Mouse (Mus musculus): ENCODE data around the gene Socs3. TPM values are rescaled to one million over a fixed set of nuclear protein-coding genes. Genes with fewer than 3 reads are reported as not detected.

Gene Socs3
- polyA plus RNA-seq, 1 experiment from 2014 or later: 8.0 TPM

- H3K4me1 ChIP-seq (replicated peaks): peaks cover 60% of the 10 kb centered on the region
- H3K4me3 ChIP-seq: no peak overlapping the region
- H3K9me3 ChIP-seq (replicated peaks): no peaks in the 10 kb centered on the region
- H3K9ac ChIP-seq: no peak overlapping the region
- WGBS: 84% methylated on average over 6 of the region's 6 CpGs
- ATAC-seq (ENCODE audit: insufficient number of reproducible peaks, low FRiP score): no peak
- no peak overlapping the region for H3K27ac ChIP-seq (ENCODE audit: poor library complexity, severe bottlenecking)
- peaks cover 33% of the 10 kb centered on the region for H3K27me3 ChIP-seq (replicated peaks)
- H3K36me3 ChIP-seq: peaks cover 7% of the 10 kb centered on the region; the same call in 1 of the 2 replicates
- no peak overlapping the region for H3K4me2 ChIP-seq
Observed at GRCm38 (mm10) chr11:117971100-117971499, 1.3 kb upstream of the Socs3 start.

GRCm38 (mm10) chr11:117969100-117969944 lies 525 bp downstream of the Socs3 start:
- Histone ChIP-seq H3K27ac (ENCODE audit: poor library complexity, severe bottlenecking) (peak overlapping the region; percentile 85), H3K4me3 (peak overlapping the region; percentile 64), H3K4me2 (peak overlapping the region; percentile 89), H3K9ac (peak overlapping the region; percentile 79), H3K4me1 (replicated peaks) (peaks cover 59% of the 10 kb centered on the region), H3K9me3 (replicated peaks) (no peaks in the 10 kb centered on the region), H3K36me3 (peaks cover 7% of the 10 kb centered on the region; the same call in 1 of the 2 replicates), H3K27me3 (replicated peaks) (peaks cover 34% of the 10 kb centered on the region)
- WGBS: under 1% methylated on average over 61 of the region's 65 CpGs
- peak; percentile 93 for ATAC-seq (ENCODE audit: insufficient number of reproducible peaks, low FRiP score)

- H3K27ac ChIP-seq (ENCODE audit: poor library complexity, severe bottlenecking): peak overlapping the region; percentile 85
- 0% methylated on average over 34 of the region's 34 CpGs for WGBS
- peaks cover 7% of the 10 kb centered on the region; the same call in 1 of the 2 replicates for H3K36me3 ChIP-seq
- peak overlapping the region; percentile 64 for H3K4me3 ChIP-seq
- H3K27me3 ChIP-seq (replicated peaks): peaks cover 34% of the 10 kb centered on the region
- H3K4me2 ChIP-seq: peak overlapping the region; percentile 89
- peak overlapping the region; percentile 79 for H3K9ac ChIP-seq
- no peaks in the 10 kb centered on the region for H3K9me3 ChIP-seq (replicated peaks)
- peak; percentile 69 for ATAC-seq (ENCODE audit: insufficient number of reproducible peaks, low FRiP score)
- peaks cover 59% of the 10 kb centered on the region for H3K4me1 ChIP-seq (replicated peaks)
Observed at GRCm38 (mm10) chr11:117968716-117969099, 1.1 kb downstream of the Socs3 start.

GRCm38 (mm10) chr11:117968016-117968671 lies 1.7 kb downstream of the Socs3 start:
- H3K27me3 ChIP-seq (replicated peaks): peaks cover 32% of the 10 kb centered on the region
- H3K4me3 ChIP-seq: peak overlapping the region; percentile 64
- H3K4me2 ChIP-seq: peak overlapping the region; percentile 89
- under 1% methylated on average over 64 of the region's 64 CpGs for WGBS
- peaks cover 57% of the 10 kb centered on the region for H3K4me1 ChIP-seq (replicated peaks)
- H3K27ac ChIP-seq (ENCODE audit: poor library complexity, severe bottlenecking): peak overlapping the region; percentile 85
- no peak for ATAC-seq (ENCODE audit: insufficient number of reproducible peaks, low FRiP score)
- H3K9ac ChIP-seq: peak overlapping the region; percentile 79
- no peaks in the 10 kb centered on the region for H3K9me3 ChIP-seq (replicated peaks)
- H3K36me3 ChIP-seq: peaks cover 7% of the 10 kb centered on the region; the same call in 1 of the 2 replicates

GRCm38 (mm10) chr11:117967249-117968015 lies 2.4 kb downstream of the Socs3 start:
- H3K27me3 ChIP-seq (replicated peaks): peaks cover 30% of the 10 kb centered on the region
- ATAC-seq (ENCODE audit: insufficient number of reproducible peaks, low FRiP score): no peak
- H3K9me3 ChIP-seq (replicated peaks): no peaks in the 10 kb centered on the region
- H3K4me3 ChIP-seq: peak overlapping the region; percentile 64
- H3K36me3 ChIP-seq: peaks cover 7% of the 10 kb centered on the region; the same call in 1 of the 2 replicates
- peak overlapping the region; percentile 89 for H3K4me2 ChIP-seq
- WGBS: 11% methylated on average over 34 of the region's 34 CpGs
- peaks cover 64% of the 10 kb centered on the region for H3K4me1 ChIP-seq (replicated peaks)
- peak overlapping the region; percentile 79 for H3K9ac ChIP-seq
- H3K27ac ChIP-seq (ENCODE audit: poor library complexity, severe bottlenecking): no peak overlapping the region

GRCm38 (mm10) chr11:117966506-117967100 lies 3.2 kb downstream of the Socs3 start:
- H3K4me3 ChIP-seq: peak overlapping the region; percentile 64
- no peaks in the 10 kb centered on the region for H3K9me3 ChIP-seq (replicated peaks)
- peak overlapping the region; percentile 89 for H3K4me2 ChIP-seq
- no peak overlapping the region; the same call in 1 of the 2 replicates for H3K9ac ChIP-seq
- no peak overlapping the region for H3K27ac ChIP-seq (ENCODE audit: poor library complexity, severe bottlenecking)
- H3K36me3 ChIP-seq: peaks cover 7% of the 10 kb centered on the region; the same call in 1 of the 2 replicates
- no peak for ATAC-seq (ENCODE audit: insufficient number of reproducible peaks, low FRiP score)
- peaks cover 27% of the 10 kb centered on the region for H3K27me3 ChIP-seq (replicated peaks)
- 43% methylated on average over 7 of the region's 7 CpGs for WGBS
- H3K4me1 ChIP-seq (replicated peaks): peaks cover 71% of the 10 kb centered on the region

GRCm38 (mm10) chr11:117965561-117965981 lies 4.3 kb downstream of the Socs3 start:
- peaks cover 22% of the 10 kb centered on the region for H3K27me3 ChIP-seq (replicated peaks)
- no peak overlapping the region for H3K27ac ChIP-seq (ENCODE audit: poor library complexity, severe bottlenecking)
- no peak overlapping the region for H3K9ac ChIP-seq
- H3K36me3 ChIP-seq: peaks cover 7% of the 10 kb centered on the region; the same call in 1 of the 2 replicates
- peaks cover 75% of the 10 kb centered on the region for H3K4me1 ChIP-seq (replicated peaks)
- H3K9me3 ChIP-seq (replicated peaks): no peaks in the 10 kb centered on the region
- 24% methylated on average over 9 of the region's 9 CpGs for whole genome bisulfite sequencing
- H3K4me2 ChIP-seq: peak overlapping the region; percentile 88
- ATAC-seq (ENCODE audit: insufficient number of reproducible peaks, low FRiP score): no peak
- no peak overlapping the region for H3K4me3 ChIP-seq

GRCm38 (mm10) chr11:117965052-117965451 lies 4.8 kb downstream of the Socs3 start:
- Histone ChIP-seq H3K4me1 (replicated peaks) (peaks cover 77% of the 10 kb centered on the region), H3K27ac (ENCODE audit: poor library complexity, severe bottlenecking) (0 out of 2 replicates have a peak overlapping the region, but pooled peaks have one; percentile 36), H3K4me3 (no peak overlapping the region), H3K36me3 (peaks cover 7% of the 10 kb centered on the region; the same call in 1 of the 2 replicates), H3K9ac (peak overlapping the region; percentile 1; the same call in 1 of the 2 replicates), H3K9me3 (replicated peaks) (no peaks in the 10 kb centered on the region), H3K27me3 (replicated peaks) (peaks cover 20% of the 10 kb centered on the region), H3K4me2 (peak overlapping the region; percentile 88)
- 30% methylated on average over 7 of the region's 7 CpGs for WGBS
- ATAC-seq (ENCODE audit: insufficient number of reproducible peaks, low FRiP score): no peak

- H3K4me3 ChIP-seq: no peak overlapping the region
- 16% methylated on average over 1 of the region's 1 CpGs for WGBS
- H3K36me3 ChIP-seq: peaks cover 7% of the 10 kb centered on the region; the same call in 1 of the 2 replicates
- H3K4me2 ChIP-seq: peak overlapping the region; percentile 88
- ATAC-seq (ENCODE audit: insufficient number of reproducible peaks, low FRiP score): no peak
- peak overlapping the region; percentile 1; the same call in 1 of the 2 replicates for H3K9ac ChIP-seq
- peaks cover 77% of the 10 kb centered on the region for H3K4me1 ChIP-seq (replicated peaks)
- peaks cover 20% of the 10 kb centered on the region for H3K27me3 ChIP-seq (replicated peaks)
- no peaks in the 10 kb centered on the region for H3K9me3 ChIP-seq (replicated peaks)
- H3K27ac ChIP-seq (ENCODE audit: poor library complexity, severe bottlenecking): peak overlapping the region; percentile 88
Observed at GRCm38 (mm10) chr11:117964294-117964693, 5.6 kb downstream of the Socs3 start.

- WGBS: under 1% methylated on average over 9 of the region's 9 CpGs
- Histone ChIP-seq H3K4me1 (replicated peaks) (peaks cover 77% of the 10 kb centered on the region), H3K36me3 (peaks cover 7% of the 10 kb centered on the region; the same call in 1 of the 2 replicates), H3K27me3 (replicated peaks) (peaks cover 20% of the 10 kb centered on the region), H3K4me2 (peak overlapping the region; percentile 88), H3K9ac (peak overlapping the region; percentile 70), H3K4me3 (peak overlapping the region; percentile 41), H3K9me3 (replicated peaks) (no peaks in the 10 kb centered on the region), H3K27ac (ENCODE audit: poor library complexity, severe bottlenecking) (peak overlapping the region; percentile 88)
- peak; percentile 22 for ATAC-seq (ENCODE audit: insufficient number of reproducible peaks, low FRiP score)
Observed at GRCm38 (mm10) chr11:117963872-117964271, 6.0 kb downstream of the Socs3 start.
